Mouse (Mus musculus): Measurements from ENCODE around the gene Cfap126. TPM values are rescaled to one million over a fixed set of nuclear protein-coding genes. Genes with fewer than 3 reads are reported as not detected.

Cfap126 gene
- total and polyA plus RNA-seq, 3 experiments, result 0.76 to 11.9 (median 1.0) TPM

- Histone ChIP-seq H3K27me3 (ENCODE audit: insufficient read depth, low read length) (no peaks in the 10 kb centered on the region; the same call in 1 of the 2 replicates), H3K4me1 (ENCODE audit: insufficient read depth, low read depth, low read length) (peaks cover 37% of the 10 kb centered on the region), H3K4me3 (ENCODE audit: low read depth, low read length) (no peak overlapping the region), H3K36me3 (replicated peaks) (no peaks in the 10 kb centered on the region), H3K9me3 (replicated peaks) (no peaks in the 10 kb centered on the region)
- TF ChIP-seq GATA1 (IDR thresholded peaks at IDR 0.05; ENCODE audit: borderline replicate concordance, low read length) (no peak), POLR2AphosphoS5 (IDR thresholded peaks at IDR 0.05; ENCODE audit: insufficient replicate concordance, low read depth, low read length) (no peak), TAL1 (conservative IDR thresholded peaks at IDR 0.05; ENCODE audit: low read depth, low read length) (no peak)
- DNase-seq (ENCODE audit: low spot score) (no peak), ATAC-seq (ENCODE audit: extremely low read depth, insufficient number of reproducible peaks, low FRiP score, poor library complexity, severe bottlenecking) (no peak)
These were observed 5.3 kb downstream of the Cfap126 start for GRCm38 (mm10) chr1:171118996-171119395.

- TF ChIP-seq CTCF (IDR thresholded peaks at IDR 0.05; ENCODE audit: low read depth, low read length), result no peak
- no peak for TF ChIP-seq GATA1 (IDR thresholded peaks at IDR 0.05; ENCODE audit: borderline replicate concordance, low read length)
- no peak for TF ChIP-seq TAL1 (conservative IDR thresholded peaks at IDR 0.05; ENCODE audit: low read depth, low read length)
- no peak for TF ChIP-seq POLR2AphosphoS5 (IDR thresholded peaks at IDR 0.05; ENCODE audit: insufficient replicate concordance, low read depth, low read length)
- TF ChIP-seq GATA2 (IDR thresholded peaks at IDR 0.05; ENCODE audit: borderline replicate concordance, low read depth, low read length), result no peak
- H3K4me1 ChIP-seq (ENCODE audit: insufficient read depth, low read depth, low read length), result peaks cover 35% of the 10 kb centered on the region
- no peaks in the 10 kb centered on the region for H3K36me3 ChIP-seq (replicated peaks)
- H3K9me3 ChIP-seq (replicated peaks), result no peaks in the 10 kb centered on the region
- no peak overlapping the region for H3K4me3 ChIP-seq (ENCODE audit: low read depth, low read length)
- H3K27me3 ChIP-seq (ENCODE audit: insufficient read depth, low read length), result no peaks in the 10 kb centered on the region; the same call in 1 of the 2 replicates
- ATAC-seq (ENCODE audit: extremely low read depth, insufficient number of reproducible peaks, low FRiP score, poor library complexity, severe bottlenecking) (no peak), DNase-seq (ENCODE audit: low spot score) (no peak)
These were observed 5.7 kb downstream of the Cfap126 start for GRCm38 (mm10) chr1:171119405-171119804.

- no peak for ATAC-seq (ENCODE audit: extremely low read depth, insufficient number of reproducible peaks, low FRiP score, poor library complexity, severe bottlenecking)
- no peak overlapping the region for H3K4me3 ChIP-seq (ENCODE audit: low read depth, low read length)
These were observed 7.2 kb downstream of the Cfap126 start for GRCm38 (mm10) chr1:171120893-171121292.

GRCm38 (mm10) chr1:171121839-171122238, 8.1 kb downstream of the Cfap126 start:
- Histone ChIP-seq H3K36me3 (replicated peaks) (peaks cover 7% of the 10 kb centered on the region), H3K4me1 (ENCODE audit: insufficient read depth, low read depth, low read length) (peaks cover 25% of the 10 kb centered on the region), H3K27me3 (ENCODE audit: insufficient read depth, low read length) (no peaks in the 10 kb centered on the region; the same call in 1 of the 2 replicates), H3K4me3 (ENCODE audit: low read depth, low read length) (no peak overlapping the region), H3K9me3 (replicated peaks) (no peaks in the 10 kb centered on the region)
- ATAC-seq (ENCODE audit: extremely low read depth, insufficient number of reproducible peaks, low FRiP score, poor library complexity, severe bottlenecking), result no peak
- no peak for DNase-seq (ENCODE audit: low spot score)
- no peak for TF ChIP-seq CTCF (IDR thresholded peaks at IDR 0.05; ENCODE audit: low read depth, low read length)
- TF ChIP-seq POLR2AphosphoS5 (IDR thresholded peaks at IDR 0.05; ENCODE audit: insufficient replicate concordance, low read depth, low read length), result no peak
- TF ChIP-seq GATA2 (IDR thresholded peaks at IDR 0.05; ENCODE audit: borderline replicate concordance, low read depth, low read length), result no peak
- TF ChIP-seq GATA1 (IDR thresholded peaks at IDR 0.05; ENCODE audit: borderline replicate concordance, low read length), result no peak
- TF ChIP-seq TAL1 (conservative IDR thresholded peaks at IDR 0.05; ENCODE audit: low read depth, low read length), result no peak

More at GRCm38 (mm10) chr1:171120893-171121292, 7.2 kb downstream of the Cfap126 start:
- Histone ChIP-seq H3K4me1 (ENCODE audit: insufficient read depth, low read depth, low read length) (peaks cover 33% of the 10 kb centered on the region), H3K27me3 (ENCODE audit: insufficient read depth, low read length) (no peaks in the 10 kb centered on the region; the same call in 1 of the 2 replicates), H3K9me3 (replicated peaks) (no peaks in the 10 kb centered on the region), H3K36me3 (replicated peaks) (peaks cover 2% of the 10 kb centered on the region)
- no peak for DNase-seq (ENCODE audit: low spot score)
- TF ChIP-seq CTCF (IDR thresholded peaks at IDR 0.05; ENCODE audit: low read depth, low read length) (no peak), GATA2 (IDR thresholded peaks at IDR 0.05; ENCODE audit: borderline replicate concordance, low read depth, low read length) (no peak), POLR2AphosphoS5 (IDR thresholded peaks at IDR 0.05; ENCODE audit: insufficient replicate concordance, low read depth, low read length) (no peak), TAL1 (conservative IDR thresholded peaks at IDR 0.05; ENCODE audit: low read depth, low read length) (no peak), GATA1 (IDR thresholded peaks at IDR 0.05; ENCODE audit: borderline replicate concordance, low read length) (no peak)

GRCm38 (mm10) chr1:171122932-171123331, 9.2 kb downstream of the Cfap126 start:
- peaks cover 15% of the 10 kb centered on the region for H3K36me3 ChIP-seq (replicated peaks)
- H3K27me3 ChIP-seq (ENCODE audit: insufficient read depth, low read length), result no peaks in the 10 kb centered on the region; the same call in 1 of the 2 replicates
- no peak overlapping the region for H3K4me3 ChIP-seq (ENCODE audit: low read depth, low read length)
- ATAC-seq (ENCODE audit: extremely low read depth, insufficient number of reproducible peaks, low FRiP score, poor library complexity, severe bottlenecking) (no peak; the same call in 1 of the 2 replicates), DNase-seq (ENCODE audit: low spot score) (no peak)
- H3K4me1 ChIP-seq (ENCODE audit: insufficient read depth, low read depth, low read length), result peaks cover 23% of the 10 kb centered on the region
- TF ChIP-seq POLR2AphosphoS5 (IDR thresholded peaks at IDR 0.05; ENCODE audit: insufficient replicate concordance, low read depth, low read length), result no peak
- TF ChIP-seq GATA2 (IDR thresholded peaks at IDR 0.05; ENCODE audit: borderline replicate concordance, low read depth, low read length), result no peak
- TF ChIP-seq TAL1 (conservative IDR thresholded peaks at IDR 0.05; ENCODE audit: low read depth, low read length), result no peak
- TF ChIP-seq GATA1 (IDR thresholded peaks at IDR 0.05; ENCODE audit: borderline replicate concordance, low read length), result no peak
- TF ChIP-seq CTCF (IDR thresholded peaks at IDR 0.05; ENCODE audit: low read depth, low read length), result no peak
- H3K9me3 ChIP-seq (replicated peaks), result no peaks in the 10 kb centered on the region

GRCm38 (mm10) chr1:171124398-171124797, 10.7 kb downstream of the Cfap126 start:
- Histone ChIP-seq H3K4me1 (ENCODE audit: insufficient read depth, low read depth, low read length) (peaks cover 23% of the 10 kb centered on the region), H3K36me3 (replicated peaks) (peaks cover 30% of the 10 kb centered on the region), H3K9me3 (replicated peaks) (no peaks in the 10 kb centered on the region), H3K4me3 (ENCODE audit: low read depth, low read length) (no peak overlapping the region), H3K27me3 (ENCODE audit: insufficient read depth, low read length) (no peaks in the 10 kb centered on the region; the same call in 1 of the 2 replicates)
- TF ChIP-seq GATA1 (IDR thresholded peaks at IDR 0.05; ENCODE audit: borderline replicate concordance, low read length) (no peak), TAL1 (conservative IDR thresholded peaks at IDR 0.05; ENCODE audit: low read depth, low read length) (peak; percentile 32)
- DNase-seq (ENCODE audit: low spot score) (no peak), ATAC-seq (ENCODE audit: extremely low read depth, insufficient number of reproducible peaks, low FRiP score, poor library complexity, severe bottlenecking) (peak; percentile 67)

All from G1E (cell line).